Mouse (Mus musculus) small intestine, adult 2 months (tissue): ENCODE data around the gene Nat8f2. TPM values are rescaled to one million over a fixed set of nuclear protein-coding genes. Genes with fewer than 3 reads are reported as not detected.
"Not testable (repeated sequence)": the region's sequence is repeated elsewhere in the genome, so short reads cannot be mapped to it uniquely, and the experiment has no call there.

Experiments
- H3K27ac ChIP-seq: fragments of 200-500 bp; 2 replicates; pipeline ENCODE4 v1.5.1; 2012; ENCODE audit warnings: low read depth, low read length, control low read depth, inconsistent platforms; ENCODE audit not compliant: insufficient read depth
- H3K27me3 ChIP-seq: fragments of 200-500 bp; 2 replicates; pipeline ENCODE4 v1.6.1; 2012; ENCODE audit warnings: mild to moderate bottlenecking, moderate library complexity, low read length, inconsistent platforms; ENCODE audit not compliant: control insufficient read depth, insufficient read depth
- H3K36me3 ChIP-seq: fragments of 200-500 bp; 2 replicates; pipeline ENCODE4 v1.6.1; 2012; ENCODE audit warnings: mild to moderate bottlenecking, low read length, control low read depth, inconsistent platforms; ENCODE audit not compliant: control insufficient read depth, insufficient read depth
- H3K4me1 ChIP-seq: fragments of 200-500 bp; 2 replicates; pipeline ENCODE4 v1.6.1; 2012; ENCODE audit warnings: low read length, inconsistent platforms, mixed read lengths; ENCODE audit not compliant: control insufficient read depth, insufficient read depth, insufficient read length
- H3K4me3 ChIP-seq: fragments of 200-500 bp; 2 replicates; pipeline ENCODE4 v1.5.1; 2012; ENCODE audit warnings: low read depth, mild to moderate bottlenecking, control low read depth, inconsistent platforms, low read length, moderate library complexity
- CTCF ChIP-seq: fragments of 200-500 bp; IDR thresholded peaks from 2 replicates; pipeline ENCODE4 v1.5.1; 2012; ENCODE audit warnings: low read depth, mild to moderate bottlenecking, control low read depth, inconsistent platforms, low read length, moderate library complexity, mixed read lengths; ENCODE audit not compliant: insufficient replicate concordance, insufficient read length; ENCODE audit errors: extremely low read depth
- POLR2A ChIP-seq: fragments of 200-500 bp; IDR thresholded peaks from 2 replicates; pipeline ENCODE4 v1.6.1; 2012; ENCODE audit warnings: low read depth, mild to moderate bottlenecking, control low read depth, inconsistent platforms, low read length, moderate library complexity
- WGBS: fragments of 180-500 bp; shearing (Covaris S2); methylation state at CpG from one replicate; pipeline ENCODE4 v1.1.7; 2018; 5-methylcytosine and 5-hydroxymethylcytosine counted together
- polyA plus RNA-seq: library from polyadenylated mRNA; depleted of rRNA; stranded (reverse); fragments of >200 nt; gene quantifications from 2 replicates; pipeline ENCODE4 v1.2.3, GENCODE M21; 2012

The Nat8f2 gene
- polyA plus RNA-seq, 1 experiment = 0.23 TPM

GRCm38 (mm10) chr6:85861247-85861646 lies 7.7 kb downstream of the Nat8f2 start:
- no peak for TF ChIP-seq CTCF
- no peak for TF ChIP-seq POLR2A
- H3K4me3 ChIP-seq = no peak overlapping the region
- H3K4me1 ChIP-seq = peaks cover 3% of the 10 kb centered on the region; the same call in 1 of the 2 replicates
- WGBS = 74% methylated on average over 3 of the region's 3 CpGs
- no peak overlapping the region for H3K27ac ChIP-seq
- no peaks in the 10 kb centered on the region for H3K36me3 ChIP-seq
- no peaks in the 10 kb centered on the region for H3K27me3 ChIP-seq

DNA sequence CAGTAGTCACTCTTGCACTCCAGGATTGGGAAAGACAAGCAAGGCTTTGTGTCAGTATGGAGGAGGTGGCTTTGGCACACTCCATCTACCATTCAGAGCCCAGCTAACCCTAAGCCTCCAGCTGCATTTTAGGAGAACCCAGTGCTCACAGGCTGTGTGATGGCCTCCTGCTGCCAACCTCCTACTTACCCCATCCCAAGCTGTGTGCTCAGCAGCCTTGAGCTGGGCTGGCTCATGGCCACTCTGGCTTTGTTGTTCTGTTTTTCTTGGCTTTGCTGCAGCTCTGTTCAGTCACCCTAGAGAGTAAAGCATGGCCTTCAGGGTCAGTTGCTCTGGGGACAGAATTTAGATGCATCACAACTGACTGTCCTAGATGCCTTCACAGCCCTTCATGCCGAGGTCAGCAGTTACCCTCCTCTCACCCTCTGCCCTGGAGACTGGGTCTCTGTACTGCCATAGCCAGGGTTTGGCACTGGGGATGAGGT lies 12.7 kb downstream of the Nat8f2 start:
- Histone ChIP-seq H3K4me1 (peaks cover 9% of the 10 kb centered on the region; the same call in 1 of the 2 replicates), H3K27ac (no peak overlapping the region), H3K36me3 (no peaks in the 10 kb centered on the region), H3K4me3 (no peak overlapping the region), H3K27me3 (no peaks in the 10 kb centered on the region)
- 81% methylated on average over 1 of the region's 1 CpGs for WGBS
- no peak for TF ChIP-seq POLR2A

GRCm38 (mm10) chr6:85853481-85853880 lies 15.5 kb downstream of the Nat8f2 start:
- TF ChIP-seq POLR2A (no peak), CTCF (no peak)
- WGBS = 27% methylated on average over 3 of the region's 3 CpGs
- Histone ChIP-seq H3K27me3 (no peaks in the 10 kb centered on the region), H3K27ac (no peak overlapping the region), H3K4me3 (no peak overlapping the region), H3K4me1 (peaks cover 18% of the 10 kb centered on the region; the same call in 1 of the 2 replicates), H3K36me3 (no peaks in the 10 kb centered on the region)

DNA sequence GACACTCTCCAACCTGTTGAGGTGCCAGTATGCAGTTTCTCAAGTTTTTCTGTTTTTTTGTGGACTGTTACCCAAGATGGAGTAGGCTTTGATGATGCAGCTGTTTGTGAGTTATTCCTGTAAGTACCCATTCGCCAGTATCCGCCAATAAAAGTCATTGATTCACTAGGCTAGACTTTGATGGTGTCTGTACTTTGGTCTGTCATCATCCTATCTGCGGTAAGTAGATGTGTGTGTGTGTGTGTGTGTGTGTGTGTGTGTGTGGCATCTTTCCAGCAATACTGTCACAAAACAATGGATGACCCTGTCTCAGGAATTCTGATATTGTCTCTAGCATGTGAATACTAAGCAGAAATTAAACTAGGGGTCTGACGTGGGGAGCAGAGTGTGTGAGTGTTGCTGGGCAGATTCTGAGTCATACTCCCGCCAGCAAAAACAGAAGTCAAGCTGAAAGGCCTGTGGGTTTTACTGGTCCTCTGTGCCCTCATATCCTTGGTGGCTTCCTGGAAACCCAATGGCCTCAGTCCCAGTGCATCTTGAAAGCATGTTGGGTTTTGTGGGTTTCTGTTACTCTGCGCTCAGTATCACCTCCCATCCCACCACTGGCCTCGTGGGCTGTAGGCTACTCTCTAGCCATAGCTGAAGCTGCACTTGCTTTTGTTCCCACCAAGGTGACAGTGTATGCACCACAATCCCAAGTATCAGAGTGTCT lies 17.7 kb downstream of the Nat8f2 start:
- H3K4me1 ChIP-seq = peaks cover 18% of the 10 kb centered on the region; the same call in 1 of the 2 replicates
- 42% methylated on average over 7 of the region's 7 CpGs for WGBS
- no peaks in the 10 kb centered on the region for H3K27me3 ChIP-seq
- H3K36me3 ChIP-seq = no peaks in the 10 kb centered on the region
- no peak overlapping the region for H3K4me3 ChIP-seq
- H3K27ac ChIP-seq = peak overlapping the region; percentile 17; the same call in 1 of the 2 replicates
- TF ChIP-seq CTCF = no peak
- no peak for TF ChIP-seq POLR2A

- H3K27ac ChIP-seq = no peak overlapping the region
- no peaks in the 10 kb centered on the region for H3K36me3 ChIP-seq
- H3K27me3 ChIP-seq = no peaks in the 10 kb centered on the region
- TF ChIP-seq POLR2A (no peak), CTCF (no peak)
- WGBS = 21% methylated on average over 2 of the region's 2 CpGs
- H3K4me1 ChIP-seq = peaks cover 18% of the 10 kb centered on the region; the same call in 1 of the 2 replicates
- H3K4me3 ChIP-seq = no peak overlapping the region
Observed at GRCm38 (mm10) chr6:85849240-85849639, 19.7 kb downstream of the Nat8f2 start.

DNA sequence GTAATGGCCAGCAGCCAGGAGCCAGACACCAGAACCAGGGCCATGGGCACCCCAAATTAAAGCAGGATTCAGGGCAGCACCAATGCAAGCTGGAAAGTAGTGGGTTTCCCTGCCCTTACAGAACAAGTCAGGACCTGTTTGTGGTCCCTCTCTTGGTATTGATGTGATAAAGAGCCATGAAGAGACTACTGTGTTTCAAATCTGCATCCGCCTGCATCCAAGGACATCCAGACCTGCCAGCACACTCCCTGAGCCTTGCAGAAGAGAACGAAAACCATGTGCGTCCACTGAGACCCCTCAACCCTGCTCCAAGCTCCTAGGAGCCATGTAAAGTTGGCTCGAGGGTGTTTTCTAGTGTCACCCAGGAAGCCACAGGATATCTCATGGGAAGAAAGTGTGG lies 20.8 kb downstream of the Nat8f2 start:
- 91% methylated on average over 4 of the region's 4 CpGs for WGBS
- Histone ChIP-seq H3K4me1 (peaks cover 18% of the 10 kb centered on the region; the same call in 1 of the 2 replicates), H3K27ac (no peak overlapping the region), H3K27me3 (no peaks in the 10 kb centered on the region), H3K36me3 (no peaks in the 10 kb centered on the region), H3K4me3 (no peak overlapping the region)
- TF ChIP-seq CTCF (no peak), POLR2A (no peak)

GRCm38 (mm10) chr6:85846921-85847320 lies 22.0 kb downstream of the Nat8f2 start:
- WGBS = 27% methylated on average over 1 of the region's 1 CpGs
- Histone ChIP-seq H3K27ac (no peak overlapping the region), H3K4me3 (no peak overlapping the region), H3K36me3 (no peaks in the 10 kb centered on the region), H3K27me3 (no peaks in the 10 kb centered on the region), H3K4me1 (peaks cover 13% of the 10 kb centered on the region; the same call in 1 of the 2 replicates)
- no peak for TF ChIP-seq CTCF
- no peak for TF ChIP-seq POLR2A

DNA sequence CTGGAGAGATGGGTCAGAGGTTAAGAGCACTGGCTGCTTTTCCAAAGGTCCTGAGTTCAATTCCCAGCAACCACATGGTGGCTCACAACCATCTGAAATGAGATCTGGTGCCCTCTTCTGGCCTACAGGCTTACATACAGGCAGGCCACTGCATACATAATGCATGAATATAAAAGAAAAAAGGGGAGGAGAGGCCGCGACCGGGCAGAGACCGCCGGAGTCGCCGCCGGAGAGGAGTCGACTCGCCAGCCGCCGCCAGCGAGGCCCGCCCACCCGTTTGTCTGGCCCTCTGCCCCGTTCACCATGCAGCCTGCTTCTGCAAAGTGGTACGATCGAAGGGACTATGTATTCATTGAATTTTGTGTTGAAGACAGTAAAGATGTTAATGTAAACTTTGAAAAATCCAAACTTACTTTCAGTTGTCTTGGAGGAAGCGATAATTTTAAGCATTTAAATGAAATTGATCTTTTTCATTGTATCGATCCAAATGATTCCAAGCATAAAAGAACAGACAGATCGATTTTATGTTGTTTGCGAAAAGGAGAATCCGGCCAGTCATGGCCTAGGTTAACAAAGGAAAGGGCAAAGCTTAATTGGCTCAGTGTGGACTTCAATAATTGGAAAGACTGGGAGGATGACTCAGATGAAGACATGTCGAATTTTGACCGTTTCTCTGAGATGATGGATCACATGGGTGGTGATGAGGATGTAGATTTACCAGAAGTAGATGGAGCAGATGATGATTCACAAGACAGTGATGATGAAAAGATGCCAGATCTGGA lies 25.1 kb downstream of the Nat8f2 start:
- WGBS = 85% methylated on average over 25 of the region's 25 CpGs
- H3K36me3 ChIP-seq = not testable (repeated sequence)

More for the DNA sequence above, 25.1 kb downstream of the Nat8f2 start:
- H3K27me3 ChIP-seq, H3K27ac ChIP-seq, H3K4me1 ChIP-seq, H3K4me3 ChIP-seq: not testable (repeated sequence)
